Mouse (Mus musculus): ENCODE measurements around the gene Abhd2. TPM values are rescaled to one million over a fixed set of nuclear protein-coding genes. Genes with fewer than 3 reads are reported as not detected.

The Abhd2 gene
- polyA plus RNA-seq, 1 experiment: 1.0 TPM

- Histone ChIP-seq H3K27me3 (ENCODE audit: control insufficient read depth) (peaks cover 13% of the 10 kb centered on the region), H3K36me3 (ENCODE audit: control insufficient read depth) (no peaks in the 10 kb centered on the region), H3K4me1 (ENCODE audit: control insufficient read depth) (peaks cover 5% of the 10 kb centered on the region), H3K4me3 (replicated peaks) (no peak overlapping the region), H3K9me3 (ENCODE audit: control insufficient read depth, low read length) (no peaks in the 10 kb centered on the region)
- TF ChIP-seq GATA1 (IDR thresholded peaks at IDR 0.05; ENCODE audit: low read length) (no peak), TAL1 (IDR thresholded peaks at IDR 0.05; ENCODE audit: low read length) (no peak)
These were observed 29.8 kb upstream of the Abhd2 start for GRCm38 (mm10) chr7:79243236-79243635.

- H3K9me3 ChIP-seq (ENCODE audit: control insufficient read depth, low read length): no peaks in the 10 kb centered on the region
- H3K27me3 ChIP-seq (ENCODE audit: control insufficient read depth): peaks cover 15% of the 10 kb centered on the region
- peaks cover 5% of the 10 kb centered on the region for H3K4me1 ChIP-seq (ENCODE audit: control insufficient read depth)
- TF ChIP-seq TAL1 (IDR thresholded peaks at IDR 0.05; ENCODE audit: low read length) (no peak), GATA1 (IDR thresholded peaks at IDR 0.05; ENCODE audit: low read length) (no peak)
- no peak overlapping the region for H3K4me3 ChIP-seq (replicated peaks)
- H3K36me3 ChIP-seq (ENCODE audit: control insufficient read depth): no peaks in the 10 kb centered on the region
These were observed 26.8 kb upstream of the Abhd2 start for GRCm38 (mm10) chr7:79246039-79246670.

GRCm38 (mm10) chr7:79247408-79247807 is 25.6 kb upstream of the Abhd2 start:
- H3K27me3 ChIP-seq (ENCODE audit: control insufficient read depth): peaks cover 15% of the 10 kb centered on the region
- no peaks in the 10 kb centered on the region for H3K9me3 ChIP-seq (ENCODE audit: control insufficient read depth, low read length)
- H3K36me3 ChIP-seq (ENCODE audit: control insufficient read depth): no peaks in the 10 kb centered on the region
- no peak overlapping the region for H3K4me3 ChIP-seq (replicated peaks)
- TF ChIP-seq TAL1 (IDR thresholded peaks at IDR 0.05; ENCODE audit: low read length) (no peak), GATA1 (IDR thresholded peaks at IDR 0.05; ENCODE audit: low read length) (no peak)
- peaks cover 5% of the 10 kb centered on the region for H3K4me1 ChIP-seq (ENCODE audit: control insufficient read depth)

GRCm38 (mm10) chr7:79247881-79248389 is 25.1 kb upstream of the Abhd2 start:
- Histone ChIP-seq H3K27me3 (ENCODE audit: control insufficient read depth) (peaks cover 15% of the 10 kb centered on the region), H3K36me3 (ENCODE audit: control insufficient read depth) (no peaks in the 10 kb centered on the region), H3K4me3 (replicated peaks) (no peak overlapping the region), H3K9me3 (ENCODE audit: control insufficient read depth, low read length) (no peaks in the 10 kb centered on the region), H3K4me1 (ENCODE audit: control insufficient read depth) (peaks cover 5% of the 10 kb centered on the region)
- TF ChIP-seq TAL1 (IDR thresholded peaks at IDR 0.05; ENCODE audit: low read length) (no peak), GATA1 (IDR thresholded peaks at IDR 0.05; ENCODE audit: low read length) (no peak)

- H3K9me3 ChIP-seq (ENCODE audit: control insufficient read depth, low read length): no peaks in the 10 kb centered on the region
- TF ChIP-seq TAL1 (IDR thresholded peaks at IDR 0.05; ENCODE audit: low read length) (no peak), GATA1 (IDR thresholded peaks at IDR 0.05; ENCODE audit: low read length) (no peak)
- H3K27me3 ChIP-seq (ENCODE audit: control insufficient read depth): peaks cover 12% of the 10 kb centered on the region
- H3K4me1 ChIP-seq (ENCODE audit: control insufficient read depth): peaks cover 13% of the 10 kb centered on the region
- no peaks in the 10 kb centered on the region for H3K36me3 ChIP-seq (ENCODE audit: control insufficient read depth)
- no peak overlapping the region for H3K4me3 ChIP-seq (replicated peaks)
These were observed 23.4 kb upstream of the Abhd2 start for GRCm38 (mm10) chr7:79249581-79249980.

GRCm38 (mm10) chr7:79254248-79254888 is 18.6 kb upstream of the Abhd2 start:
- no peaks in the 10 kb centered on the region for H3K36me3 ChIP-seq (ENCODE audit: control insufficient read depth)
- no peak overlapping the region for H3K4me3 ChIP-seq (replicated peaks)
- TF ChIP-seq TAL1 (IDR thresholded peaks at IDR 0.05; ENCODE audit: low read length) (no peak), GATA1 (IDR thresholded peaks at IDR 0.05; ENCODE audit: low read length) (no peak)
- no peaks in the 10 kb centered on the region for H3K9me3 ChIP-seq (ENCODE audit: control insufficient read depth, low read length)
- peaks cover 17% of the 10 kb centered on the region for H3K4me1 ChIP-seq (ENCODE audit: control insufficient read depth)
- peaks cover 2% of the 10 kb centered on the region; the same call in 1 of the 2 replicates for H3K27me3 ChIP-seq (ENCODE audit: control insufficient read depth)

- peaks cover 2% of the 10 kb centered on the region; the same call in 1 of the 2 replicates for H3K27me3 ChIP-seq (ENCODE audit: control insufficient read depth)
- H3K36me3 ChIP-seq (ENCODE audit: control insufficient read depth): no peaks in the 10 kb centered on the region
- no peak overlapping the region for H3K4me3 ChIP-seq (replicated peaks)
- peaks cover 17% of the 10 kb centered on the region for H3K4me1 ChIP-seq (ENCODE audit: control insufficient read depth)
- TF ChIP-seq GATA1 (IDR thresholded peaks at IDR 0.05; ENCODE audit: low read length): no peak
- TF ChIP-seq TAL1 (IDR thresholded peaks at IDR 0.05; ENCODE audit: low read length): no peak
- no peaks in the 10 kb centered on the region for H3K9me3 ChIP-seq (ENCODE audit: control insufficient read depth, low read length)
These were observed 17.6 kb upstream of the Abhd2 start for GRCm38 (mm10) chr7:79255350-79255749.

- Histone ChIP-seq H3K4me3 (replicated peaks) (no peak overlapping the region), H3K36me3 (ENCODE audit: control insufficient read depth) (no peaks in the 10 kb centered on the region), H3K27me3 (ENCODE audit: control insufficient read depth) (peaks cover 2% of the 10 kb centered on the region; the same call in 1 of the 2 replicates), H3K9me3 (ENCODE audit: control insufficient read depth, low read length) (no peaks in the 10 kb centered on the region), H3K4me1 (ENCODE audit: control insufficient read depth) (peaks cover 17% of the 10 kb centered on the region)
- TF ChIP-seq GATA1 (IDR thresholded peaks at IDR 0.05; ENCODE audit: low read length) (no peak), TAL1 (IDR thresholded peaks at IDR 0.05; ENCODE audit: low read length) (no peak)
These were observed 17.2 kb upstream of the Abhd2 start for GRCm38 (mm10) chr7:79255752-79256151.

GRCm38 (mm10) chr7:79256716-79257115 is 16.3 kb upstream of the Abhd2 start:
- H3K4me1 ChIP-seq (ENCODE audit: control insufficient read depth): peaks cover 17% of the 10 kb centered on the region
- TF ChIP-seq TAL1 (IDR thresholded peaks at IDR 0.05; ENCODE audit: low read length): no peak
- no peak for TF ChIP-seq GATA1 (IDR thresholded peaks at IDR 0.05; ENCODE audit: low read length)
- no peaks in the 10 kb centered on the region; the same call in 1 of the 2 replicates for H3K27me3 ChIP-seq (ENCODE audit: control insufficient read depth)
- H3K4me3 ChIP-seq (replicated peaks): no peak overlapping the region
- H3K36me3 ChIP-seq (ENCODE audit: control insufficient read depth): no peaks in the 10 kb centered on the region
- no peaks in the 10 kb centered on the region for H3K9me3 ChIP-seq (ENCODE audit: control insufficient read depth, low read length)

Data from erythroblast, embryonic 14.5 days (primary cell).